Mouse (Mus musculus) neural tube, embryonic 12.5 days (tissue): ENCODE data around the gene Hint2. TPM values are rescaled to one million over a fixed set of nuclear protein-coding genes. Genes with fewer than 3 reads are reported as not detected.
A peak's percentile ranks its signal among the peaks of the same experiment; 100 is the strongest.

Experiments
- ATAC-seq: fragments of 200-750 bp; cut with Nextera tagmentation; 2 replicates; pipeline ENCODE4 v1.8.0; 2017; ENCODE audit warnings: low read depth, mild to moderate bottlenecking, moderate TSS enrichment, moderate library complexity; ENCODE audit not compliant: low FRiP score
- H3K27ac ChIP-seq: fragments of 300-500 bp; sonication (generic); 2 replicates; pipeline ENCODE4 v1.5.1; 2016
- H3K27me3 ChIP-seq: fragments of 300-500 bp; sonication (generic); replicated peaks from 2 replicates; pipeline ENCODE4 v1.6.1; 2016; ENCODE audit warnings: mild to moderate bottlenecking
- H3K36me3 ChIP-seq: fragments of 300-500 bp; sonication (generic); 2 replicates; pipeline ENCODE4 v1.6.1; 2016; ENCODE audit warnings: mild to moderate bottlenecking
- H3K4me1 ChIP-seq: fragments of 300-500 bp; sonication (generic); 2 replicates; pipeline ENCODE4 v1.6.1; 2016
- H3K4me2 ChIP-seq: fragments of 300-500 bp; sonication (generic); replicated peaks from 2 replicates; pipeline ENCODE4 v1.6.1; 2016; ENCODE audit warnings: mild to moderate bottlenecking
- H3K4me3 ChIP-seq: fragments of 300-500 bp; sonication (generic); 2 replicates; pipeline ENCODE4 v1.5.1; 2016
- H3K9ac ChIP-seq: fragments of 300-500 bp; sonication (generic); 2 replicates; pipeline ENCODE4 v1.6.1; 2016; ENCODE audit warnings: mild to moderate bottlenecking
- H3K9me3 ChIP-seq: fragments of 300-500 bp; sonication (generic); 2 replicates; pipeline ENCODE4 v1.6.1; 2016; ENCODE audit warnings: mild to moderate bottlenecking
- WGBS: fragments of 180-500 bp; shearing (Covaris S2); methylation state at CpG from one replicate; pipeline ENCODE4 v1.1.7; 2016; 5-methylcytosine and 5-hydroxymethylcytosine counted together
- microRNA-seq: library from miRNA; unstranded; fragments of <30 nt; microRNA quantifications from one replicate; pipeline ENCODE4, GENCODE M21; 2017
- polyA plus RNA-seq: library from polyadenylated mRNA; unstranded; fragments of >200 nt; fragmentation: Nextera tagmentation; extraction: Ambion mirVana; gene quantifications from 2 replicates; pipeline ENCODE4 v1.2.1, GENCODE M21; 2016

Gene Hint2
- polyA plus RNA-seq, 1 experiment from 2014 or later: 71.0 TPM

DNA sequence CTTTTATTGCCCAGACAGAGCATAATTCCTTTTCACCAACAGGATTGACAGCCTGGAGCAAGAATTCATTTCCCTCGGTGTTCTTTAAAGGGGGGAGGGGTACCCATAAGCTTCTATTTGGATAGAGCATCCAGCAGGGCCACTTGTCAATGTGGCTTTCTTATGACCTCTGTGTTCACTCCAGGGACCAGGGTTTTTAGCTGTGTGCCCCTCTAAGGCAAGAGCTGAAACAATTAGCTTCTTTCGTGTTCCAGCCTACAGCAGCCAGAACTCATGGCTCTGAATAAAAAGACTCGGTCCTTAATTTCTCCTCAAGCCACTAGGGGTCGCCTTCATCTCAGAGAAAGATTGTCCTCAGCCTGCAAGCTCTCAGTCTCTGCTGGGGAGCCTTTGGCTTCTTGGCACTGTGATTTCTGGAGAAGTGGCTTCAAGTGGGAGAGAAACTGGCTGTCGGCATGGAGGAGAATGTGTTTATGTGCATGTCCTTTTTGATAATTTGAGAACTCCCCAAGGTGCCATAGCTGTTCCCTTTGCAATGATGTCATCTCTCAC, 26.2 kb downstream of the Hint2 start:
- peaks cover 30% of the 10 kb centered on the region for H3K4me1 ChIP-seq
- H3K27ac ChIP-seq: no peak overlapping the region; the same call in 1 of the 2 replicates
- no peak overlapping the region for H3K4me3 ChIP-seq
- no peaks in the 10 kb centered on the region for H3K27me3 ChIP-seq
- 5% methylated on average over 5 of the region's 5 CpGs for WGBS
- H3K9ac ChIP-seq: no peak overlapping the region
- peak; percentile 58; the same call in 1 of the 2 replicates for ATAC-seq
- H3K9me3 ChIP-seq: peaks cover 8% of the 10 kb centered on the region; the same call in 1 of the 2 replicates
- H3K36me3 ChIP-seq: no peaks in the 10 kb centered on the region
- peak overlapping the region; percentile 92 for H3K4me2 ChIP-seq

DNA sequence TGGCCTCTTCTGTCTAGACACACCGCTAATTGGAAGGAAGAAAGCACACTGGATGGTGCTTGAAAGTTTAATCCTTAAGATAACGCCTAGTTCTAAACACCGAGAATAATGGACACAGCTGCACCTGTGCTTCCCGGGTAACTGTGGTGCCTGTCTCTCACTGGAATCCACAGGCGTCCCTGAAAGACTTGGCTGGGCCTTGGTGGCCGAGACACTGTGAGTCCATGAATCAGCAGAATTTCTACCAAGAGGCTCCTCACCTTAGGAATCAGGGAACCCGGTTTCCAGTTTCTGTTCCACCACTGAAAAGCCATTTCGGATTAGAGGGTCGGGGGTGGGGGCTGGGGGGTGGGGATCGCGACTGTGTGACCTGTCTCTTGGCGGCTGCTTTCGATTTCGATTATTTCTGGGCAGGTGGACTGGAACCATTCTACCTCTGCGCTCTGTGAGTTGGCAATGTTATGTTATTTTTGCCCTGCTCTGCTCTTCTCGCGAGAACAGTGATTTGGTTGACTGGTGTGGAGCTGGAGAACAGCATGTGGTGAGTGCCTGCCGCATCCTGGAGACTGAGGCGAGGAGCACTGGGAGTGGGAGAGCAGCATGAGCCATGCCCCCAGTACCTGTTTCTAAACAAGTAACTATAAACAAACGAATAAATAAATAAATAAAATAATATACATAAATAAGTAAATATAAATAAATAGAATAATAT, 27.0 kb downstream of the Hint2 start:
- WGBS: 46% methylated on average over 20 of the region's 20 CpGs
- no peak for ATAC-seq
- Histone ChIP-seq H3K9me3 (peaks cover 9% of the 10 kb centered on the region; the same call in 1 of the 2 replicates), H3K4me2 (no peak overlapping the region), H3K36me3 (no peaks in the 10 kb centered on the region), H3K27ac (no peak overlapping the region), H3K4me3 (no peak overlapping the region), H3K4me1 (peaks cover 28% of the 10 kb centered on the region), H3K27me3 (no peaks in the 10 kb centered on the region), H3K9ac (no peak overlapping the region)

DNA sequence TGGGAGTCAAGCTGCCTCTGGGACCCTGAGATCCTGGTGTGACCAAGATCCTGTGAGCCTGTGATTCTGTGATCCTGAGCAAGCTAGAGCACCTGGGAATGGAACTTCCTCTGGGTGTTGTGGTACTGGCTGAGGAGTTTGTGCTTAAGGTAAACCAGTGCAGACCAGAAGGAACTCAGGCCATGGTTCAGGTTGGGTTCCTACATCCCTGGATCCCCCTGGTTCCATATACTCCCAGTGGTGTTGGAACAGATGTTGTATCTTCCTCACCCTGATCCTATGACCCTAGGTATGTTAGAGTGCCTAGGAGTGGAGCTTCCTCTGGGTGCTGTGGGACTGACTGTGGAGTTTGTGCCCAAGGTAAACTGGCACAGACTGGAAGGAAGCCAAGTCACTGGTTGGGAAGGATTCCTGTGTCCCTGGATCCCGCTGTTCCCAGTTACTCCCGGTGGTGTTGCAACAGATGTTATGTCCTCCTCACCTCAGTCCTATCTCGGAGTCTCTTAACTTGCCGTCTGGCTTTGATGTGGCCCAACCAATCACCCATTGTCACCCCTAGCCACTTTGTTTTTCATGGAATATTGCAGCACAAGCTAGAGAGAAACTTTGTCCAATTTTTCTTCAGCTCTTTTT, 36.0 kb downstream of the Hint2 start:
- no peaks in the 10 kb centered on the region for H3K36me3 ChIP-seq
- no peak overlapping the region for H3K27ac ChIP-seq
- peaks cover 2% of the 10 kb centered on the region; the same call in 1 of the 2 replicates for H3K9me3 ChIP-seq
- H3K4me2 ChIP-seq: no peak overlapping the region
- 85% methylated on average over 4 of the region's 4 CpGs for WGBS
- ATAC-seq: no peak
- H3K4me3 ChIP-seq: no peak overlapping the region
- no peaks in the 10 kb centered on the region for H3K27me3 ChIP-seq
- H3K4me1 ChIP-seq: no peaks in the 10 kb centered on the region
- no peak overlapping the region for H3K9ac ChIP-seq

- H3K36me3 ChIP-seq: no peaks in the 10 kb centered on the region
- no peaks in the 10 kb centered on the region for H3K27me3 ChIP-seq
- 76% methylated on average over 3 of the region's 3 CpGs for WGBS
- no peak overlapping the region for H3K9ac ChIP-seq
- H3K27ac ChIP-seq: no peak overlapping the region
- H3K4me3 ChIP-seq: no peak overlapping the region
- H3K9me3 ChIP-seq: no peaks in the 10 kb centered on the region
- no peak for ATAC-seq
- no peaks in the 10 kb centered on the region for H3K4me1 ChIP-seq
- no peak overlapping the region for H3K4me2 ChIP-seq
Measured at GRCm38 (mm10) chr4:43613060-43613730, 43.1 kb downstream of the Hint2 start.

DNA sequence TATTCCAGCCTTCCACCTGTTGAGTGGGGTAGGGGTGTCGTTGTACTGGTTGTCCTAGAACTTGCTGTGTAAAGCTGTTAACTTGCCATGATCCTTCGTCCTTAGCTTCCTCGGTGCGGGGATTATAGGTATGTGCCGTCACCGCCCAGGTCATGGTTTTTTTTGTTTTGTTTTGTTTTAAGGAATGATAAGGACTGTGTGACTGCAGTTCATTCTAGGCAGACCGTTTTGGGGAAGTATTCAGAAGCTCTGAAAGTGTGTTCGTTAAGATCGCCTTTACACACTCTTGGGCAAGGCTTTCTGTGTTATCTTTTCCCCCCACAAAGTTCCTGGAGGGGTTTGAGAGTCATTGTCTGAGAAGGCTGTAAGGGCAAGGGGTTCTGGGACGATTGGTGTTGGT, 43.7 kb downstream of the Hint2 start:
- WGBS: 79% methylated on average over 10 of the region's 10 CpGs
- no peaks in the 10 kb centered on the region for H3K36me3 ChIP-seq
- no peak for ATAC-seq

DNA sequence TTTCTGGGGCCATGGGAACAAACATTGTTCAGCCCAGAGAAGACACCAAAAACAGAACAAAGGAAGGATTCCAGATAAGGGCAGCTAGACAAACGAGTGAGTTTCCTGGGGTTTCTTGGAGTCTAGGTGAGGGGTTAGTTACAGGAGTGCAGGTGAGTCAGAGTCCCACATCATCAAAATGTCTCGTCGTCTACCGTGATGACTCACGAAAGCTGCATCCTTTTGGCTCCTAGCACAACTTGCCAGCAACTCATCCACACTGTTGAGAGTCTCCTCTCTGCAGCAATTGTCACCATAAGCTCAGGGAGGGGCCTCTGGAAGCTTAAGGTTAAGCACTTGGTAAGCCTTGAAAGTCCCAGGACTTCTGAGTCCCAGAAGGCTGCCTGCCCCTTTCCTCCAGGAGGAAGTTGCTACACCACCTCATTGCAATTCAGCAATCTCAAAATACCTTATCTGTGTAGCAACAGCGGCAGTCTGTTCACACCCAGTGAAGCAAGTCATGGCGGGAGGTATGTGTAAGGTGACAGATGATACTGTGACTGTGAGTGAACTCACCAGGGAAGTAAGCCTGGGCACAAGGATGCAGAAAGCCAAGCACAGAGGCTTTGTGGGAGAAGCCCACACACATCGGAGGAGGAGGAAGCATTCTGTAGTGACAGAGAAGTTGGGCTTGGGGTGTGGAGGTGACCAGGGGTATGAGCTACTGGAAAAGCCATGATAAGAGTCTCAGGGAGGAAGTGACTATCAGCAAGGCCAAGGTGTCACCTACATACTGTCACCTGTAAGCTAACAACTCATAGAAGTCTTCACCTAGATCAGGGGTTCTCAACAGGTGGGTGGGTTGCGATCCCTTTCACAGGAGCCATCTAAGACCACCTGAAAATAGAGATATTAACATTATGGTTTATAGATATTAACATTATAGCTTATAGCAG, 51.2 kb downstream of the Hint2 start:
- no peak overlapping the region for H3K4me3 ChIP-seq
- no peak for ATAC-seq
- no peaks in the 10 kb centered on the region for H3K36me3 ChIP-seq
- H3K27me3 ChIP-seq: no peaks in the 10 kb centered on the region
- no peak overlapping the region for H3K4me2 ChIP-seq
- no peaks in the 10 kb centered on the region for H3K9me3 ChIP-seq
- H3K27ac ChIP-seq: no peak overlapping the region
- WGBS: 85% methylated on average over 9 of the region's 9 CpGs
- no peaks in the 10 kb centered on the region for H3K4me1 ChIP-seq
- H3K9ac ChIP-seq: no peak overlapping the region

More for the DNA sequence above, 43.7 kb downstream of the Hint2 start:
- Histone ChIP-seq H3K4me3 (no peak overlapping the region), H3K4me2 (no peak overlapping the region), H3K27me3 (no peaks in the 10 kb centered on the region), H3K9me3 (no peaks in the 10 kb centered on the region), H3K27ac (no peak overlapping the region), H3K9ac (no peak overlapping the region), H3K4me1 (no peaks in the 10 kb centered on the region)

Small RNA genes lying within 50 kb of the gene (microRNA-seq; reads per million reads assigned to microRNA genes)
- not detected for gene Gm25262

Other genes starting within 250 kb of the Hint2 start
- 0.34 TPM in 1 of 2 replicates, not detected in the other for gene Fam166b, start 227.3 kb downstream of the Hint2 start, polyA plus RNA-seq
- 14.9 and 15.4 TPM in 2 replicates for gene Tesk1, start 214.5 kb downstream of the Hint2 start, polyA plus RNA-seq
- gene Cd72, start 201.8 kb downstream of the Hint2 start, polyA plus RNA-seq: 2.7 and 2.9 TPM in 2 replicates
- gene Sit1, start 172.7 kb downstream of the Hint2 start, polyA plus RNA-seq: 0.17 TPM in 1 of 2 replicates, not detected in the other
- gene Ccdc107, start 163.6 kb downstream of the Hint2 start, polyA plus RNA-seq: 54.0 and 54.6 TPM in 2 replicates
- 24.8 and 27.0 TPM in 2 replicates for gene Arhgef39, start 156.8 kb downstream of the Hint2 start, polyA plus RNA-seq
- gene Car9, start 149.5 kb downstream of the Hint2 start, polyA plus RNA-seq: 0.33 and 0.41 TPM in 2 replicates
- 83.5 and 93.0 TPM in 2 replicates for gene Tpm2, start 132.7 kb downstream of the Hint2 start, polyA plus RNA-seq
- 68.0 and 71.0 TPM in 2 replicates for gene Creb3, start 94.1 kb downstream of the Hint2 start, polyA plus RNA-seq
- 59.6 and 65.6 TPM in 2 replicates for gene Tln1, start 93.8 kb downstream of the Hint2 start, polyA plus RNA-seq
- gene Rgp1, start 77.8 kb downstream of the Hint2 start, polyA plus RNA-seq: 29.5 and 36.3 TPM in 2 replicates
- gene Gba2, start 77.6 kb downstream of the Hint2 start, polyA plus RNA-seq: 50.4 and 55.4 TPM in 2 replicates
- gene Msmp, start 72.0 kb downstream of the Hint2 start, polyA plus RNA-seq: 1.3 and 2.8 TPM in 2 replicates
- gene Npr2, start 24.5 kb downstream of the Hint2 start, polyA plus RNA-seq: 45.4 and 60.1 TPM in 2 replicates
- 2.7 and 3.0 TPM in 2 replicates for gene Spag8, start 2.9 kb downstream of the Hint2 start, polyA plus RNA-seq
- gene Tmem8b, start 12.5 kb upstream of the Hint2 start, polyA plus RNA-seq: 11.8 and 14.2 TPM in 2 replicates
- 3.2 and 3.3 TPM in 2 replicates for gene Fam221b, start 12.7 kb upstream of the Hint2 start, polyA plus RNA-seq
- gene Olfr70, start 44.3 kb upstream of the Hint2 start, polyA plus RNA-seq: not detected in 2 replicates
- gene Olfr71, start 53.8 kb upstream of the Hint2 start, polyA plus RNA-seq: not detected in 2 replicates
- gene Hrct1, start 70.7 kb upstream of the Hint2 start, polyA plus RNA-seq: 0.22 TPM in 1 of 2 replicates, not detected in the other
- not detected in 2 replicates for gene Spaar, start 73.6 kb upstream of the Hint2 start, polyA plus RNA-seq
- gene Olfr159, start 114.5 kb upstream of the Hint2 start, polyA plus RNA-seq: not detected in 2 replicates
- not detected in 2 replicates for gene Olfr156, start 167.4 kb upstream of the Hint2 start, polyA plus RNA-seq
- not detected in 2 replicates for gene Olfr157, start 183.7 kb upstream of the Hint2 start, polyA plus RNA-seq
- not detected in 2 replicates for gene Olfr155, start 195.1 kb upstream of the Hint2 start, polyA plus RNA-seq
- 13.6 and 15.1 TPM in 2 replicates for gene Reck, start 219.1 kb upstream of the Hint2 start, polyA plus RNA-seq